Mouse (Mus musculus): ENCODE measurements around the gene Acot13.
"Not testable (repeated sequence)": the region's sequence is repeated elsewhere in the genome, so short reads cannot be mapped to it uniquely, and the experiment has no call there.

Gene Acot13

DNA sequence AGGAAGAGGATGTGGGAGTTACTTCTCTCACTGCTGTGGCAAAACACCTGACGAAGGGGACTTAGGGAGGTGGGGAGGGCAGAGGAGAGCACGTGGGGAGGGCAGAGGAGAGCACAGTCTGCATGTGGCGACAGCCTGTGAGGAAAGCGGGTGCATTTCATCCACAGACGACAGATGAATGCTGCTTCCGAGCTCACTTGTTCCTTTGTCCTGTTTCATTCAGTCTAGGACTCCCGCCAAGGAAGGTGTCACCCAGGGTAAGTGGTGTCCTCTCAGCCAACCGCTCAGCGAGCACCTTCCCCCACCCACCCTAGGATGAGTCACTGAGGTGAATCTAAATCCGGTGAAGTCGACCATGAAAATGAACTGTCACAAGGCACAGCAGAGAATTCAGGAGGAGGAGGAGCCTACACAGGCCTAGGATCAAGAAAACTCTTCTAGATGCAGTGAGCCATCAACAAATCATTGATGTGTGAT, 45.3 kb downstream of the Acot13 start:
- DNase-seq (ENCODE audit: low spot score): no peak

DNA sequence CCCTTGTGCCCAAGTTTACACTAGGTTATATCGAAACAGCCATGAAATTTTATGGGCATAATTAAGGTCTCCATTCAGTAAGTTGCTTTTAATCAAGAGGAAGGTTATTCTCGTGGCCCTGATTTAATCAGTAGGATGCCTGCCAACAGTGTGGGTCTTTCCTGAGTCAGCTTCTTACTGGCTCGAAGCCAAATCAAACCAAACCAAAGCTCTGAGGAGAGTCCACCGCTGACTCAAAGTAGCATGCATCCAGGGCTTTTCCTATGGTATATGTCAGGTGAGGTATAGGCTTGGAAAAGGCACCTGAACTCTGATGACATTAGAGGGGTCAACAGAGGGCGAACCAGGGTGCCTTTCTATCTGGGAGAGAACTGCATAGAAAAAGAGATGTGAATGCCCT, 49.4 kb downstream of the Acot13 start:
- DNase-seq (ENCODE audit: low spot score): no peak

DNA sequence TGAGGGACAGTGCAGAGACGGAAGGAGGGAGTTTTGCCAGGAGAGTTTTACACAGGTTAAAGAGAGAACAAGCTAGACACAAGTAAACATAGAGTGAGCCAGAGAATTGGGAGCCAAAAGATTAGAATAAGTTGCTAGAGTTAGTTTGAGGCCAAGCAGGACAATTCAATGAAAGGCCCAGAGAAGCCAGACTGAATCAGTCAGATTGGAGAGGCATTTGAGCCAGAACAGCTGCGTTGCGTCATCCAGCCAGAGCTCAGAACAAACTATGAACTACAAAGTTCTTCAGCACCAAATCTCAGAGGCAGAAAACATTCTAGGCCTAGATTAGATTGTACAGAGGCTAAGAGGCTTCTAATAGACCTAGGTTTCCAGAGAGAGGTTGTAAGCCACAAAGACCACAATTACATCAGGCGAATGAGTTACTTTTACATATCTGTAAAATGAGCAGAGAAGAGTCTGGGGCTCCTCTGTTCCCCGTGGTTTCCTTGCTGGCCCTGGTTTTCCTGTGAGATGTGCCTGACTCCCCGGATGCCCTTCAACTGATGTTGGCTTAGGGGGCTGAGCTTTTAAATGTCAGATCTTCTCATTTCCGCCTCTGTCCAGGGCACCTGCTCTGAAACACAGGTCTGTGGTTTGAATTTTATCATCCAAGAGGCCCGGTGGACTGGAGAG, 52.5 kb downstream of the Acot13 start:
- DNase-seq (ENCODE audit: low spot score): peak; percentile 47

DNA sequence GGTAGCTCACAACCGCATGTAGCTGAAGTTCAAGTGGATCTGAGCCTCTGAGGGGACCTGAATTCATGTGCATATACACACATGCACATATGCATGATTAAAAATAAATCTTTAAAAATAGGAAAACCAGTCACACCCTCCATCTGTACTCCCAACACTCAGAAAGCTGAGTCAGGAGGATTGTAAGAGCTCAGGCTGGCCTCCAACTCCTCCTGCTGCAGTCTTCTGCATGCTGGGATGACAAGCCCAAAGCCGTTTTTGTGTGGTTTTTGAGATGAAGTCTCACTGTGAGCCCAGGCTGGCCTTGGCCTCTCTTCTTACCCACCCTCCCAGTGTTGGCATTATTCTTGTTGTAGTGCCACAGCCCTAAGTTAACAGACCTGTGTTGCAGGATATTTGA, 53.3 kb downstream of the Acot13 start:
- DNase-seq (ENCODE audit: low spot score): no peak

DNA sequence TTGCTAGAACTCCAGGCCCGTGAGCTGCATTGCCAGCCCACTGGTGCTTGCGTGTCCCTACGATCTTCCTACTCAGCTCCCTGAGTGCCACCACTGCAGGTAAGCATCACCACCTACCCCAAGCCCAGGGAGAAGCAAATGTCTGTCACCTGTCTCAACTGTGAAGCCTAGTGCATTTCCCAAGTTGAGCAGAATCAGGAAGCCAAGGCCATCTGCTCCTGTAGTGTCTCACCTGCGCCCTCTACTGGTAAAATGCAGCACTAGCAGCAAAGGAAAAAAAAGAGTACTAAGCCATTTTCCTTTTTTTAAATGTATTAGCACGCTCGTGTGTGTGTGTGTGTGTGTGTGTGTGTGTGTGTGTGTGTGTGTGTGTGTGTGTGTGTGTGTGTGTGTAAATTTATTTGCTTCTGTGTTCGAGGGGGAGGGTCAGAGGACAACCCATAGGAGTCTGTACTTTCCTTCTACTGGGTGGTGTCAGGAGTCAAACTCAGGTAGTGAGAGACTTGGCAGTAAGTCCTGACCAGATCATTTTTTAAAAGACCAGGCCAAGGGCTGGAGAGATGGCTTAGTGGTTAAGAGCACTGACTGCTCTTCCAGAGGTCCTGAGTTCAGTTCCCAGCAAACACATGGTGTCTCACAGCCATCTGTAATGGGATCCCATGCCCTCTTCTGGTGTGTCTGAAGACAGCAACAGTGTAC, 55.0 kb downstream of the Acot13 start:
- peak; percentile 61 for DNase-seq (ENCODE audit: low spot score)

DNA sequence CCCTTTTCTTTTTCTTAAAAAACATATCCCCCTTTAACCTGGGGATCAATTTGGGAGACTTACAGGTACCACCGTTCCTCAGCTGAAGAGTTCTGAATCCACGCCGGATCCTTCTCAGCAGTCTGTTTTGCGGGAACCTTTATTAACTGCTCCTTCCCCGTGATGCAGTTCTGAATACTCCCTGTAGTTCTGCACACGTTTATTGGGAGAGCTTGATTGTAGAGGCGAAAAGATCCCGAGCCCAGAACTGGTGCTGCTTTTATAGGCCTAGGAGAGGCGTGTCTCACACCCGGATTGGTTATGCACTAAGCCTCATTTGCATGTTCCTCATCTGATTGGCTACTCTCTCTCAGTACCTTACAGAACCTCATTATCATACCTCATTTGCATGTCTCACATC, 59.9 kb downstream of the Acot13 start:
- not testable (repeated sequence) for DNase-seq (ENCODE audit: low spot score)
